Mouse (Mus musculus) cerebellum, adult 8-10 months (tissue): ENCODE measurements around the gene Lrp2.

Experiments used
- DNase-seq: peaks from one replicate; pipeline ENCODE4 v3.0.0; 2022

Gene Lrp2

DNA sequence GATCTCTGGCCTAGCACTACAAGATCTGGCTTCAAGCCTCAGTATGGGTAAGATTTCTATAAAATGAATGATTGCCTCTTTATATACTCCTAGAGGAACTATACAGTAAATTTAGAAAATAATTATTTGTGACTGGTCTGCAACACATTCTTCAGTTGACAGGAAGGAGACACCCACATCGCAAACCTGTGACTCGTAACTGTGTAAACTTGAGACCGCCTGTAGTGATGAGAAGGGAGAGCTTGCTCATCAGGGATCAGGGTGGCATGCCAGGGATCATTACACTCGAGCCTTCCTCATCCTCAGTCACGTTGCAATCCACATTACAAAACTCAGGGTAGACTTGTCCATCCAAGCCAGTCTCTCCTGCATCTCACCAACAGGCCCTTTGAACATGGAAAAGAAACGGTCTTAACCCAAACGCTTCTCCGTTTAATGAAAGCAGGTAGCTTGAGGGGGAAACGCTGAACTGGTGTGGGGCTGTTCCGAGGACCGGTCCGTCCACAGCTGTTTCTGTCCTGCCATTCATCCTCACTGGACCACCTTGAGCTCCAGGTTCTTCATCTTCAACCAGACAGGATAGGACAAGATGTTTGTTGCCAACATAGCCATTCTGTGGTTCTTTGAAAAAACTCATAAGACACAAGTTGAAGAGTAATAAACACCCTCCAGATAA is 189.0 kb downstream of the Lrp2 start:
- DNase-seq = no peak

- DNase-seq = no peak
Measured at GRCm38 (mm10) chr2:69395597-69396248, 190.1 kb downstream of the Lrp2 start.

DNA sequence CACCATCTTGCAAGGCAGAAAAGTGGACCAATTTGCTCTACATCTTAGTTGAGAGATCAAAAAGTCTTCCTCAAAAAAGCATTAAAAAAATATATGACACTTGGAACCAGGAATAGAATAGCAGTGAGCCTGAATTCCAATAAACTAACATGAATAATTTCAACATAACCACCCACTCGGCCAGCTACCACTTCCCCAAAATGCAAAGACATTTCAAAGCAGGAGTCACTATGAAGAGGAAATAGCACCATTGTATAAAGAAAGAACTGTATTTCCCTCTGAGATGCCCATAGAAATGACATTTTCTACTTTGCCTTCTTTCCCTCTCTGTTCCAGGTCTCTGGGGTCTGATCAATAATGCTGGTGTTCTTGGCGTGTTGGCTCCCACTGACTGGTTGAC is 191.9 kb downstream of the Lrp2 start:
- DNase-seq = no peak

- no peak for DNase-seq
Measured at GRCm38 (mm10) chr2:69386118-69386871, 199.6 kb downstream of the Lrp2 start.

DNA sequence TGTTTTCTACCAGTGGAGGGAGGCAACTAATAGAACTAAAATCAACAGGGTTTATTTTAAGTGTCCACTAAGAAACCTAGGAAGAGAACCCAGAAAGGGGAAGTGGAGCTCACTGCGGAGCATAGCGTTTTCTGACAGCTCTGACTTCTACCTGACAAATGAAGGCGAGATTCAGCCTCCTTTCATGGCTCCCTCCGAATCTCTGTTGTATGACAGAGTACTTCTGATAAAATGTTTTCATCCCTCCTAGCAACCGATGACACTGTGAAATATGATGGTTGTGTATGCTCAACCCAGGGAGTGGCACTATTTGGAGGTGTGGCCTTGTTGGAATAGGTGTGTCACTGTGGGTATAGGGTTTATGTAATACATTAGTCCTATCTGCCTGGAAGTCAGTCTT is 203.0 kb downstream of the Lrp2 start:
- DNase-seq = no peak

GRCm38 (mm10) chr2:69381740-69382139 is 204.1 kb downstream of the Lrp2 start:
- no peak for DNase-seq

- no peak for DNase-seq
Measured at GRCm38 (mm10) chr2:69380281-69380680, 205.6 kb downstream of the Lrp2 start, which contains the start of gene Dhrs9. Gene Dhrs9, plus strand, starts transcription at chr2:69380445.

DNA sequence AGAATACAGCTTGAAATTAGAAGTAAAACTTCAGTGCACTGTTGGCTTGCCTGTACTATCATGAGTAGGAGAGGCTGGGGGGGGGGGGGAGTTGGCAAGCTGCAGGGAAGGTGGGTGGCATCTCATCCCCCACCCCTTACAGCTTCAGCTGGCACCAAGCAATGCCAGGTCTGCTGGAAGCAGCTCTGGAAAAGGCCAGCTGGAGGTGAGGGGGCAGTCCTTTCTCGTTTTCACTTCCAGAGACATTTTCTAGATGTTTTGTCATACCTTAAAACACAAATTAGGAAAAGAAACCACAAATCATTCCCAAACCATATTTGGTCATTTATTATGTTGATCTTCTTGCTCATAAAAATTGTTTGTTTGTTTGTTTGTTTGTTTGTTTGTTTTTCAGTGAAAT is 206.1 kb downstream of the Lrp2 start:
- no peak for DNase-seq

DNA sequence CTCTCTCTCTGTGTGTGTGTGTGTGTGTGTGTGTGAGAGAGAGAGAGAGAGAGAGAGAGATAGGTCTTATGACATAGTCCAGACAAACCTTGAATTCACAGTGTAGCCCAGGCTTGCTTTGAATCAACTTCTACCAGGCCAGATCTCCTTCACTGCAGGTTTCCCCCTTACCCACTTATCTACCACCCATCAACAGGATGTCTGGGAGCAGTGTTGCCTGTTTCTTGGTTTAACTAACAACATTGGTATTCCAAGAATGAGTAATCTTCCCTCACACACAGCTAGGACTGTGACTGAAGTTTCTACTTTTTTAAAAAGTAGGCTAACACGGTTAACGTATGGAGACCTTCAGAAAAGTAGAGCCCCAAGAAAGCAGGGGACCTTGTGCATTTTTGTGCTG is 209.1 kb downstream of the Lrp2 start:
- DNase-seq = no peak
